Mouse (Mus musculus) inflammation-experienced regulatory T-cells, adult 16 weeks (primary cell): ENCODE measurements around the gene Izumo2. TPM values are rescaled to one million over a fixed set of nuclear protein-coding genes. Genes with fewer than 3 reads are reported as not detected.

Experiments used
- polyA plus RNA-seq: library from polyadenylated mRNA; unstranded; fragments of 100-300 nt; shearing (Covaris generic); gene quantifications from one replicate; pipeline ENCODE4 v1.2.1, GENCODE M21; 2017

The Izumo2 gene
- polyA plus RNA-seq, result not detected

GRCm38 (mm10) chr7:44708574-44708973 is at the start of gene Izumo2:
Gene Izumo2 (plus strand): TSS chr7:44708742.

GRCm38 (mm10) chr7:44670803-44671202 is 37.7 kb upstream of the Izumo2 start, which contains the start of gene Myh14:
Gene Myh14 (minus strand): TSS chr7:44670843.

GRCm38 (mm10) chr7:44748101-44749044 is 39.8 kb downstream of the Izumo2 start, which contains the start of gene Vrk3:
Gene Vrk3 (plus strand): TSS chr7:44748413.

GRCm38 (mm10) chr7:44750950-44751349 is 42.4 kb downstream of the Izumo2 start, which contains the start of gene Zfp473:
Gene Zfp473 (minus strand): TSS chr7:44751050.

Other genes starting within 250 kb of the Izumo2 start
- gene Aspdh, start 243.4 kb upstream of the Izumo2 start, polyA plus RNA-seq, result not detected
- 137 TPM for gene Josd2, start 240.8 kb upstream of the Izumo2 start, polyA plus RNA-seq
- gene Emc10, start 212.2 kb upstream of the Izumo2 start, polyA plus RNA-seq, result 187 TPM
- 1.1 TPM for gene Fam71e1, start 212.2 kb upstream of the Izumo2 start, polyA plus RNA-seq
- 0.11 TPM for gene Mybpc2, start 184.1 kb upstream of the Izumo2 start, polyA plus RNA-seq
- gene Spib, start 176.7 kb upstream of the Izumo2 start, polyA plus RNA-seq, result 3.6 TPM
- 81.1 TPM for gene Pold1, start 159.9 kb upstream of the Izumo2 start, polyA plus RNA-seq
- 160 TPM for gene Nr1h2, start 154.8 kb upstream of the Izumo2 start, polyA plus RNA-seq
- 2.7 TPM for gene Napsa, start 136.4 kb upstream of the Izumo2 start, polyA plus RNA-seq
- gene Kcnc3, start 118.1 kb upstream of the Izumo2 start, polyA plus RNA-seq, result not detected
- gene Myh14, start 37.9 kb upstream of the Izumo2 start, polyA plus RNA-seq, result not detected
- gene Vrk3, start 39.7 kb downstream of the Izumo2 start, polyA plus RNA-seq, result 116 TPM
- 0.51 TPM for gene Zfp473, start 42.3 kb downstream of the Izumo2 start, polyA plus RNA-seq
- gene Nup62, start 107.3 kb downstream of the Izumo2 start, polyA plus RNA-seq, result 63.1 TPM
- gene Il4i1, start 107.6 kb downstream of the Izumo2 start, polyA plus RNA-seq, result 2.9 TPM
- gene Atf5, start 107.9 kb downstream of the Izumo2 start, polyA plus RNA-seq, result 0.22 TPM
- gene Akt1s1, start 140.2 kb downstream of the Izumo2 start, polyA plus RNA-seq, result 20.5 TPM
- gene Tbc1d17, start 140.3 kb downstream of the Izumo2 start, polyA plus RNA-seq, result 114 TPM
- 112 TPM for gene Pnkp, start 148.4 kb downstream of the Izumo2 start, polyA plus RNA-seq
- 10.1 TPM for gene Ptov1, start 161.0 kb downstream of the Izumo2 start, polyA plus RNA-seq
- 52.0 TPM for gene Med25, start 184.0 kb downstream of the Izumo2 start, polyA plus RNA-seq
- gene Fuz, start 187.3 kb downstream of the Izumo2 start, polyA plus RNA-seq, result 52.1 TPM
- 36.1 TPM for gene Ap2a1, start 220.8 kb downstream of the Izumo2 start, polyA plus RNA-seq
- gene Tsks, start 234.5 kb downstream of the Izumo2 start, polyA plus RNA-seq, result not detected